ENCODE assay signal across 10 mouse cellular contexts in the genomic region with DNA sequence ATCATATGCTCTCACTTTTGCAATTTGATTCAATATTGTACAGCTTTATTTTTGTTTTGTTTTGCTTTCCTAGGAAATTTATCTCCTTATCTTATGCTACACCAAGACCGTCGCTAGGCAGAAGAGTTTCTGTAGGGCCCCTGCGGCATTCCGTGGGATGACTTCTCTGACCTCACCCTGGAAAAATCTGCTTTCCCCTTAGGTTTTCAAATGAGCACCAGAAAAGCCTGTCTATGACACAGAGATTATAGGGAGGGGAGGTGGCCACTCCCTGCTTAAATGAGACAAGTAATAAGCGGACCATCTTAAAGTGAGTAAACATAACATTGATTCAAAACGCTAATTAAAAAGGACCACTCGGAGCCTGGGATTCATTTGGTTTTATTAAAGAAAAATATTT. TPM values are rescaled to one million over a fixed set of nuclear protein-coding genes. Genes with fewer than 3 reads are reported as not detected.
DNase-seq lines count a peak whose midpoint lies in the region; ATAC-seq and TF ChIP-seq lines count a peak whose summit lies in the region.
"Had no signal": no experiment of that assay in that cellular context is flagged by ENCODE, and none has a peak within 500 bp of the region (broad histone marks: within the 10 kb centered on the region; RNA-seq: fewer than 3 reads in every experiment).

No protein-coding gene starts in this region.

- no peaks in the 10 kb centered on the region for H3K36me3 ChIP-seq in lung, embryonic 14.5 days (ENCODE audit: insufficient read depth)
- H3K36me3 ChIP-seq in liver, embryonic 16.5 days (ENCODE audit: control insufficient read depth, insufficient read depth) = no peaks in the 10 kb centered on the region
- H3K36me3 ChIP-seq in forebrain, embryonic 10.5 days (replicated peaks) = no peaks in the 10 kb centered on the region
- no peaks in the 10 kb centered on the region for H3K36me3 ChIP-seq in midbrain, postnatal 0 days (ENCODE audit: insufficient read depth, low read length)
- H3K36me3 ChIP-seq: neural tube, embryonic 12.5 days had no signal

- peak; percentile 20 for DNase-seq in gastrocnemius, adult 2 months
- no peak for DNase-seq in gastrocnemius, postnatal 10 days
- no peak for DNase-seq in lung, embryonic 14.5 days
- no peak for DNase-seq in lung, postnatal 14 days
- DNase-seq in thymus, postnatal 36 days = no peak
- no peak for DNase-seq in forebrain, embryonic 10.5 days (ENCODE audit: extremely low spot score, low spot score)
- DNase-seq in midbrain, postnatal 0 days (ENCODE audit: low spot score) = no peak
- DNase-seq: cerebellum, adult 11 months had no signal

- intact Hi-C loops in gastrocnemius, adult 2 months (cut with DNase I) = no loop called here

- H3K9me3 ChIP-seq in lung, embryonic 14.5 days (ENCODE audit: low read depth, low read length) = no peaks in the 10 kb centered on the region
- H3K9me3 ChIP-seq in liver, embryonic 16.5 days (replicated peaks; ENCODE audit: control insufficient read depth, low read length) = no peaks in the 10 kb centered on the region
- no peaks in the 10 kb centered on the region for H3K9me3 ChIP-seq in forebrain, embryonic 10.5 days
- H3K9me3 ChIP-seq in midbrain, postnatal 0 days (ENCODE audit: low read length) = no peaks in the 10 kb centered on the region
- H3K9me3 ChIP-seq: neural tube, embryonic 12.5 days had no signal

- peak overlapping the region; percentile 41 for H3K4me2 ChIP-seq in lung, embryonic 14.5 days
- H3K4me2 ChIP-seq in liver, embryonic 16.5 days (ENCODE audit: low read depth, low read length) = 0 out of 2 replicates have a peak overlapping the region, but pooled peaks have one; percentile 17
- H3K4me2 ChIP-seq in midbrain, postnatal 0 days (ENCODE audit: low read depth, low read length, poor library complexity, severe bottlenecking) = no peak overlapping the region
- H3K4me2 ChIP-seq: neural tube, embryonic 12.5 days had no signal

- no peak for ATAC-seq in lung, embryonic 14.5 days (ENCODE audit: insufficient read depth)
- ATAC-seq in liver, embryonic 16.5 days (ENCODE audit: low read depth) = no peak
- no peak for ATAC-seq in midbrain, postnatal 0 days (ENCODE audit: low FRiP score)

- no peak for TF ChIP-seq CTCF in gastrocnemius, adult 2 months (IDR thresholded peaks at IDR 0.05)
- no peak for TF ChIP-seq CTCF in lung, embryonic 14.5 days (IDR thresholded peaks at IDR 0.05; ENCODE audit: low read depth)
- no peak for TF ChIP-seq CTCF in midbrain, postnatal 0 days (IDR thresholded peaks at IDR 0.05)

- no peaks in the 10 kb centered on the region for H3K27me3 ChIP-seq in lung, embryonic 14.5 days (ENCODE audit: insufficient read depth, low read length)
- H3K27me3 ChIP-seq in liver, embryonic 16.5 days (ENCODE audit: control insufficient read depth, insufficient read depth, low read depth, low read length) = no peaks in the 10 kb centered on the region
- H3K27me3 ChIP-seq in forebrain, embryonic 10.5 days (ENCODE audit: poor library complexity, severe bottlenecking) = no peaks in the 10 kb centered on the region
- H3K27me3 ChIP-seq in midbrain, postnatal 0 days (ENCODE audit: insufficient read depth, low read length) = no peaks in the 10 kb centered on the region
- H3K27me3 ChIP-seq: neural tube, embryonic 12.5 days had no signal

- H3K27ac ChIP-seq in gastrocnemius, adult 2 months = peak overlapping the region; percentile 82
- no peak overlapping the region for H3K27ac ChIP-seq in lung, embryonic 14.5 days (ENCODE audit: low read depth)
- peak overlapping the region; percentile 45 for H3K27ac ChIP-seq in liver, embryonic 16.5 days (ENCODE audit: low read length)
- no peak overlapping the region for H3K27ac ChIP-seq in forebrain, embryonic 10.5 days
- H3K27ac ChIP-seq in midbrain, postnatal 0 days (ENCODE audit: low read depth, low read length) = no peak overlapping the region
- H3K27ac ChIP-seq: neural tube, embryonic 12.5 days had no signal

- H3K4me1 ChIP-seq in lung, embryonic 14.5 days (ENCODE audit: insufficient read depth) = no peaks in the 10 kb centered on the region
- no peaks in the 10 kb centered on the region for H3K4me1 ChIP-seq in liver, embryonic 16.5 days (ENCODE audit: control insufficient read depth, low read depth, low read length)
- no peaks in the 10 kb centered on the region for H3K4me1 ChIP-seq in forebrain, embryonic 10.5 days
- H3K4me1 ChIP-seq in midbrain, postnatal 0 days (ENCODE audit: insufficient read depth, low read length) = no peaks in the 10 kb centered on the region
- H3K4me1 ChIP-seq: neural tube, embryonic 12.5 days had no signal

- no peak overlapping the region for H3K9ac ChIP-seq in lung, embryonic 14.5 days
- H3K9ac ChIP-seq in liver, embryonic 16.5 days (ENCODE audit: low read depth, low read length) = no peak overlapping the region
- no peak overlapping the region for H3K9ac ChIP-seq in midbrain, postnatal 0 days (replicated peaks; ENCODE audit: low read length, poor library complexity, severe bottlenecking)
- H3K9ac ChIP-seq: neural tube, embryonic 12.5 days had no signal

- H3K4me3 ChIP-seq in gastrocnemius, adult 2 months = peak overlapping the region; percentile 71
- H3K4me3 ChIP-seq in lung, embryonic 14.5 days (ENCODE audit: low read depth, low read length) = peak overlapping the region; percentile 25
- H3K4me3 ChIP-seq in liver, embryonic 16.5 days (ENCODE audit: low read depth, low read length) = peak overlapping the region; percentile 41
- no peak overlapping the region for H3K4me3 ChIP-seq in forebrain, embryonic 10.5 days
- H3K4me3 ChIP-seq in midbrain, postnatal 0 days (ENCODE audit: low read depth, low read length) = no peak overlapping the region
- H3K4me3 ChIP-seq: neural tube, embryonic 12.5 days had no signal

- WGBS in lung, embryonic 14.5 days = 59% methylated on average over 7 of the region's 7 CpGs
- WGBS in liver, embryonic 16.5 days (ENCODE audit: insufficient replicate concordance) = 47% methylated on average over 7 of the region's 7 CpGs
- 78% methylated on average over 7 of the region's 7 CpGs for whole genome bisulfite sequencing in forebrain, embryonic 10.5 days
- 86% methylated on average over 7 of the region's 7 CpGs for WGBS in midbrain, postnatal 0 days

RNA-seq across cellular contexts. Expression of a gene that starts 1.0 kb away (rescaled TPM):
- total RNA-seq in gastrocnemius, adult 2 months (2021) = 10 to 100 TPM; 12.0 to 19.1 TPM
- 10 to 100 TPM; 23.3 to 35.1 TPM for total RNA-seq in gastrocnemius, postnatal 10 days (2021)
- polyA plus RNA-seq in lung, embryonic 14.5 days (2014; fragmentation: Nextera tagmentation; extraction: Ambion mirVana) = 91.5 and 111 TPM in 2 replicates
- polyA plus RNA-seq in liver, embryonic 16.5 days (2015; fragmentation: Nextera tagmentation; extraction: Ambion mirVana) = 84.7 and 102 TPM in 2 replicates
- polyA plus RNA-seq in forebrain, embryonic 10.5 days (2016; fragmentation: Nextera tagmentation; extraction: Ambion mirVana) = 0.88 and 1.3 TPM in 2 replicates
- total RNA-seq in midbrain, postnatal 0 days (2014; rRNA removed) = 8.8 and 9.7 TPM in 2 replicates
- 18.6 and 18.9 TPM in 2 replicates for polyA plus RNA-seq in midbrain, postnatal 0 days (2015; fragmentation: Nextera tagmentation; extraction: Ambion mirVana)

Comparison
In these comparisons a context has a peak if more than half of its experiments do, and no peak if none do; other contexts are left out.
1. H3K27ac ChIP-seq: peak in gastrocnemius, adult 2 months (single experiment) and liver, embryonic 16.5 days (single experiment); none in lung, embryonic 14.5 days (single experiment), forebrain, embryonic 10.5 days (single experiment) and midbrain, postnatal 0 days (single experiment).
2. H3K4me3 ChIP-seq: peak in gastrocnemius, adult 2 months (single experiment), lung, embryonic 14.5 days (single experiment) and liver, embryonic 16.5 days (single experiment); none in forebrain, embryonic 10.5 days (single experiment) and midbrain, postnatal 0 days (single experiment).